Mouse (Mus musculus) liver, embryonic 14.5 days (tissue): ENCODE measurements at regions not wholly inside any gene's neighbourhood (a gene's known extent, or its start where the extent isn't known, plus 50 kb on each side); places are given as distances from the start of the nearest gene placed in this dataset.
"Not testable (repeated sequence)": the region's sequence is repeated elsewhere in the genome, so short reads cannot be mapped to it uniquely, and the experiment has no call there.

ENCODE experiments used
- ATAC-seq: fragments of 200-750 bp; cut with Nextera tagmentation; 2 replicates; pipeline ENCODE4 v1.8.0; 2017; ENCODE audit warnings: moderate number of reproducible peaks, mild to moderate bottlenecking, moderate library complexity; ENCODE audit not compliant: insufficient read depth
- DNase-seq, 3 experiments: peaks; one replicate each; pipeline ENCODE4 v3.0.0-alpha.2; 2012 to 2013; ENCODE audit warnings: low read depth in 3 of 3, low spot score in 3 of 3
- H3K27ac ChIP-seq: fragments of 300-500 bp; sonication (generic); 2 replicates; pipeline ENCODE4 v1.5.1; 2014; ENCODE audit warnings: moderate library complexity, mild to moderate bottlenecking, control low read depth, inconsistent platforms
- H3K27me3 ChIP-seq: fragments of 300-500 bp; sonication (generic); 2 replicates; pipeline ENCODE4 v1.6.1; 2014; ENCODE audit warnings: mild to moderate bottlenecking, low read length, moderate library complexity; ENCODE audit not compliant: control insufficient read depth, insufficient read depth
- H3K36me3 ChIP-seq: fragments of 300-500 bp; sonication (generic); replicated peaks from 2 replicates; pipeline ENCODE4 v1.6.1; 2014; ENCODE audit warnings: low read depth; ENCODE audit not compliant: control insufficient read depth, insufficient read depth
- H3K4me1 ChIP-seq, 2 experiments: fragments of 200-500 bp in 1 of 2; fragments of 300-500 bp in 1 of 2; sonication (generic) in 1 of 2; replicated peaks; 2 replicates each; pipeline ENCODE4 v1.6.1; 2012 to 2014; ENCODE audit warnings: antibody characterized with exemption in 1 of 2, inconsistent platforms in 1 of 2, low read length in 1 of 2; ENCODE audit not compliant: control insufficient read depth in 2 of 2, insufficient read depth in 2 of 2
- H3K4me2 ChIP-seq: fragments of 300-500 bp; sonication (generic); 2 replicates; pipeline ENCODE4 v1.6.1; 2014; ENCODE audit warnings: low read depth, mild to moderate bottlenecking, control low read depth, moderate library complexity
- H3K4me3 ChIP-seq, 2 experiments: fragments of 200-500 bp in 1 of 2; fragments of 300-500 bp in 1 of 2; sonication (generic) in 1 of 2; 2 replicates each; pipeline ENCODE4 v1.5.1; 2012 to 2014; ENCODE audit warnings: low read depth in 2 of 2, low read length in 2 of 2, mild to moderate bottlenecking in 2 of 2, control low read depth in 1 of 2, inconsistent platforms in 1 of 2, moderate library complexity in 1 of 2; ENCODE audit not compliant: insufficient read depth in 1 of 2
- H3K9ac ChIP-seq: fragments of 300-500 bp; sonication (generic); replicated peaks from 2 replicates; pipeline ENCODE4 v1.6.1; 2014; ENCODE audit warnings: mild to moderate bottlenecking, control low read depth, moderate library complexity
- H3K9me3 ChIP-seq: fragments of 300-500 bp; sonication (generic); 2 replicates; pipeline ENCODE4 v1.6.1; 2016; ENCODE audit warnings: low read length, mixed read lengths; ENCODE audit not compliant: control insufficient read depth
- CTCF ChIP-seq: IDR thresholded peaks from 2 replicates; pipeline ENCODE4 v1.5.1; 2016; ENCODE audit warnings: antibody characterized with exemption, low read depth, control low read depth
- EP300 ChIP-seq: IDR thresholded peaks from 2 replicates; pipeline ENCODE4 v1.6.1; 2016; ENCODE audit warnings: antibody characterized with exemption, low read depth
- WGBS: fragments of 180-500 bp; shearing (Covaris S2); extraction: QIAGEN DNeasy Blood & Tissue Kit; methylation state at CpG from one replicate; pipeline ENCODE4 v1.1.7; 2014; ENCODE audit not compliant: insufficient replicate concordance; 5-methylcytosine and 5-hydroxymethylcytosine counted together

GRCm38 (mm10) chr15:43663648-43664047, 3529.5 kb downstream of the 9330182O14Rik start:
- Histone ChIP-seq H3K36me3 (no peaks in the 10 kb centered on the region), H3K4me2 (no peak overlapping the region), H3K4me3 (no peak overlapping the region), H3K27me3 (no peaks in the 10 kb centered on the region), H3K9me3 (no peaks in the 10 kb centered on the region), H3K4me1 (no peaks in the 10 kb centered on the region), H3K27ac (no peak overlapping the region), H3K9ac (no peak overlapping the region)
- no peak for DNase-seq
- no peak for ATAC-seq
- TF ChIP-seq EP300, result no peak
- TF ChIP-seq CTCF, result no peak
- WGBS, result 37% methylated on average over 1 of the region's 1 CpGs

- 22% methylated on average over 1 of the region's 1 CpGs for WGBS
- Histone ChIP-seq H3K9ac (no peak overlapping the region), H3K9me3 (no peaks in the 10 kb centered on the region), H3K36me3 (no peaks in the 10 kb centered on the region), H3K27ac (no peak overlapping the region), H3K27me3 (no peaks in the 10 kb centered on the region), H3K4me1 (no peaks in the 10 kb centered on the region), H3K4me3 (no peak overlapping the region), H3K4me2 (no peak overlapping the region)
- no peak for TF ChIP-seq EP300
- no peak for TF ChIP-seq CTCF
- ATAC-seq (no peak), DNase-seq (no peak)
Measured at GRCm38 (mm10) chr15:43678844-43679243, 3544.7 kb downstream of the 9330182O14Rik start.

DNA sequence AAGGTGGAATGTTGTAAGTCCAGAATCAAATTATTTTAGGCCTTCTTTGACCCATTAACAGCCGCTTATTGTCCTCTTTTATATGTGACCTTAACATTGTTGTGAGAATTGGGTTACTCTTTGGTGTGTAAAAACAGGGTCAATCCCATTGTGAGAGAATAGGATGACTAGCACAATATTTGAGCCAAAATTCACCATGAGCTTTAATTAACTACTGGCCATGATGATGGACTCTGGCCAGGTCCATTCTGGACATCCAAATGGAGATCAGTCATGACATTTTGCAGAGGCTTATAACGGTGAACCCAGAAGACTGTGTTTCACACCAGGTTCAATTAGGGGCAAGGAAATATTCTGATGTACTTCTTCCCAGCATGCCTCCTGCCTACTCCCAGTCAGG, 3548.0 kb downstream of the 9330182O14Rik start:
- no peaks in the 10 kb centered on the region for H3K36me3 ChIP-seq
- no peaks in the 10 kb centered on the region for H3K4me1 ChIP-seq
- H3K27me3 ChIP-seq, result no peaks in the 10 kb centered on the region
- H3K27ac ChIP-seq, result no peak overlapping the region
- WGBS, result 57% methylated on average over 2 of the region's 2 CpGs
- no peak overlapping the region for H3K4me3 ChIP-seq
- H3K9ac ChIP-seq, result no peak overlapping the region
- H3K4me2 ChIP-seq, result no peak overlapping the region
- ATAC-seq (no peak), DNase-seq (no peak)
- H3K9me3 ChIP-seq, result no peaks in the 10 kb centered on the region
- no peak for TF ChIP-seq EP300
- TF ChIP-seq CTCF, result no peak

DNA sequence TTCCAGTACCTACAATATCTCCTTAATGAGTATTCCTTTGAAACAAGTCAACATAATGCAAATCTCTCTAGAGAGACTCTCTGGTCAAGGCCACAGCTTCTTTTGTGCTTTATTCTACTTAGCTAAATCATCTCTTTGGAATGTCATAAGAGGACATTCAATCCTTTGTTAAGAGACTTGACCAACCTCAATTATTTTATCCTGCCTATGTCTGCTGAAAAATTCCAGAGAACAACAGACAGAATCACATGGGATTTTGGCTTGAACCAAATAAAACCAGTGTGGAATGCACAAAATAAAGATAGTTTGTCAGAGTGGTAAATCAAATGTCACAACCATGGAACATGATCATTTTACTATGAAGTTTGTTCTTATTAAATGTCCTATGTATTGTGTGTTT, 3557.8 kb downstream of the 9330182O14Rik start:
- DNase-seq, H3K9me3 ChIP-seq, H3K4me1 ChIP-seq, H3K36me3 ChIP-seq, ATAC-seq, H3K27ac ChIP-seq, H3K9ac ChIP-seq, H3K27me3 ChIP-seq, H3K4me2 ChIP-seq, H3K4me3 ChIP-seq: not testable (repeated sequence)

- no peaks in the 10 kb centered on the region for H3K4me1 ChIP-seq
- H3K27me3 ChIP-seq, result no peaks in the 10 kb centered on the region
- H3K36me3 ChIP-seq, result no peaks in the 10 kb centered on the region
- H3K4me2 ChIP-seq, result no peak overlapping the region
- WGBS, result 50% methylated on average over 1 of the region's 1 CpGs
- H3K9ac ChIP-seq, result no peak overlapping the region
- DNase-seq (no peak), ATAC-seq (no peak)
- H3K4me3 ChIP-seq, result no peak overlapping the region
- no peak for TF ChIP-seq EP300
- no peak for TF ChIP-seq CTCF
- H3K9me3 ChIP-seq, result no peaks in the 10 kb centered on the region
- H3K27ac ChIP-seq, result no peak overlapping the region
Measured at GRCm38 (mm10) chr15:43695451-43695850, 3561.3 kb downstream of the 9330182O14Rik start.

DNA sequence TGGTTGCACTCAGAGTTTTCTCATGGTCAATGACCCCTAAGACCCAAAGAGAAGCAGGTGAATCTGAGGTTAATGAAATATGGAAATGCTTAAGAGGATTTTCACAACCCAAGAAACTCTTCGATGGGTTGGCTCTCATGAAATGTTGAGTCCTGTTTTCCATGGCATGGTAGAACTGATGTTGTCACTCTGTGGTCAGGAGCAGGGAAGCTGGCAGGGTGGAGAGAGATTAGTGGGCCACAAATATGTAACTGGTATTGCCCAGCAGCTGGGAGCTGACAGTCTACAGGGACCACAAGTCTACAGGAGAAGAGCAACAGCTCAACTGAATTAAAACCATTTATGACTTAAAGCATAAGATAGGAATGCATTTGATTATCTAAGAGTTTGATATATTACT, 3582.9 kb downstream of the 9330182O14Rik start:
- Histone ChIP-seq H3K27me3 (no peaks in the 10 kb centered on the region), H3K36me3 (no peaks in the 10 kb centered on the region), H3K4me2 (no peak overlapping the region), H3K4me3 (no peak overlapping the region), H3K9ac (no peak overlapping the region), H3K27ac (no peak overlapping the region), H3K9me3 (no peaks in the 10 kb centered on the region), H3K4me1 (no peaks in the 10 kb centered on the region)
- DNase-seq (no peak), ATAC-seq (no peak)
- no peak for TF ChIP-seq CTCF
- TF ChIP-seq EP300, result no peak
- WGBS, result 53% methylated on average over 1 of the region's 1 CpGs
